Mouse (Mus musculus) ES-E14 (cell line): ENCODE results near the gene Crygd.

Source experiments
- HCFC1 ChIP-seq: IDR thresholded peaks from 2 replicates; pipeline ENCODE4 v1.6.1; 2012; ENCODE audit warnings: low read length, inconsistent platforms, borderline replicate concordance; ENCODE audit not compliant: insufficient read depth
- MAFK ChIP-seq: IDR thresholded peaks from 2 replicates; pipeline ENCODE4 v1.6.1; 2014; ENCODE audit warnings: mild to moderate bottlenecking, low read depth, low read length, inconsistent platforms; ENCODE audit not compliant: insufficient read depth
- ZC3H11A ChIP-seq: IDR thresholded peaks from 2 replicates; pipeline ENCODE4 v1.6.1; 2012; ENCODE audit warnings: low read depth, mild to moderate bottlenecking, inconsistent platforms, low read length, borderline replicate concordance
- ZNF384 ChIP-seq: IDR thresholded peaks from 2 replicates; pipeline ENCODE4 v1.6.1; 2012; ENCODE audit warnings: low read depth, low read length, inconsistent platforms

DNA sequence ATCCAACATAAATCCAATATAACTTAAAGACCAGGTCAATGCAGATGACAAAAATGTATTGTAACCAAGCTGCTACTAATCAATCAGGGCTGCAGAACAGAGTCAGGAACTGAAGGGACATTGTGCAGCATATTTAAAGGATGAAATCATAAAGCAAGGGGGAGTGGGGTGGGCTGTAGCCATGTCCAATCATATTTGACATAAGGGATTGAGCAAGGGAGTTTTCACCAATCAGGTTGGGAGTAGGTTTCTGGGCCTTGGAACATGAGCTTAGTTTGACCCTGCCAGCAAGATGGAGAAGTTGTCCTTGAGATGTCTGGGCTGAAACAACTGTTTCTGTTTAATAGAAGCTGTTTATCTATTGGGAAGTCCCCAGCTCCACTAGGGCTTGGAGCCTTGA, 30.6 kb downstream of the Crygd start, which contains the start of gene Akr1cl:
- TF ChIP-seq HCFC1, result no peak
- TF ChIP-seq MAFK, result no peak
- TF ChIP-seq ZNF384, result no peak
- no peak for TF ChIP-seq ZC3H11A
